Mouse (Mus musculus): Measurements from ENCODE around the gene Slc34a3. TPM values are rescaled to one million over a fixed set of nuclear protein-coding genes. Genes with fewer than 3 reads are reported as not detected.

The Slc34a3 gene
- total and polyA plus RNA-seq, 3 experiments = 0.03 to 0.04 TPM; not detected in 1

DNA sequence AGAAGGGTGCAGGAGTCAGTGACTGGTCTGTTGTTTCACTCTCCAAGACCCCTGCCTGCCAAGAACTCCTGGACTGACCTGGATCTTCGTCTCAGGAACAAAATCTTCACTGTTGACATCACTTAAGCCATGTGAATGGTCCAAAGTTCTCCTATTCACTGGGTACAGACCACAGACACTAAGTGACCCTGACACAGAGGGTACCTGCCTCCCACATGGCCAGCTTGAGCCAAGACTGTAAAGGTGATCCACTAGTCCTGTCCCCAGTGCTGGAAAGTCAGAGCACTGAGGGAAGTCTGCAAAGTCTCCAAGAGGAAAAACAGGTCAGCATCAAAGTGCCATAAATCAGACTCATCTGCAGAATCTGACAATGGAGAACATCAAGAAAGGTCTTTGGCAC is 26.6 kb downstream of the Slc34a3 start:
- no peaks in the 10 kb centered on the region for H3K27me3 ChIP-seq (ENCODE audit: control insufficient read depth in 1 of 2, insufficient read depth in 2 of 2, low read length in 2 of 2)
- H3K27ac ChIP-seq (ENCODE audit: control insufficient read depth, low read depth, low read length) = no peak overlapping the region
- TF ChIP-seq ZMIZ1 (IDR thresholded peaks at IDR 0.05; ENCODE audit: low read depth, low read length) = no peak
- TF ChIP-seq CHD2 (IDR thresholded peaks at IDR 0.05; ENCODE audit: low read length) = no peak
- no peak for TF ChIP-seq NELFE (IDR thresholded peaks at IDR 0.05; ENCODE audit: low read depth, low read length)
- TF ChIP-seq MAX (IDR thresholded peaks at IDR 0.05; ENCODE audit: low read length) = no peak
- no peak for TF ChIP-seq NRF1 (IDR thresholded peaks at IDR 0.05; ENCODE audit: insufficient read depth, low read depth, low read length, poor library complexity, severe bottlenecking)
- no peaks in the 10 kb centered on the region for H3K9me3 ChIP-seq (replicated peaks; ENCODE audit: insufficient read depth, low read length)
- peaks cover 6 to 19% of the 10 kb centered on the region in 2 experiments for H3K36me3 ChIP-seq (ENCODE audit: control insufficient read depth in 1 of 2, insufficient read depth in 2 of 2, low read length in 2 of 2)
- peaks cover 11 to 28% of the 10 kb centered on the region in 2 experiments for H3K4me1 ChIP-seq (ENCODE audit: control insufficient read depth in 1 of 2, insufficient read depth in 2 of 2, low read length in 2 of 2)
- H3K4me3 ChIP-seq (ENCODE audit: control insufficient read depth in 1 of 2, insufficient read depth in 1 of 2, low read depth in 2 of 2, low read length in 2 of 2) = no peak overlapping the region
- no peak for DNase-seq (ENCODE audit: low read depth, low spot score)
- peaks cover 21% of the 10 kb centered on the region for H3K79me2 ChIP-seq (ENCODE audit: control insufficient read depth, insufficient read depth, low read length, poor library complexity)
- H3K9ac ChIP-seq (ENCODE audit: control insufficient read depth, low read depth, low read length, poor library complexity, severe bottlenecking) = no peak overlapping the region

DNA sequence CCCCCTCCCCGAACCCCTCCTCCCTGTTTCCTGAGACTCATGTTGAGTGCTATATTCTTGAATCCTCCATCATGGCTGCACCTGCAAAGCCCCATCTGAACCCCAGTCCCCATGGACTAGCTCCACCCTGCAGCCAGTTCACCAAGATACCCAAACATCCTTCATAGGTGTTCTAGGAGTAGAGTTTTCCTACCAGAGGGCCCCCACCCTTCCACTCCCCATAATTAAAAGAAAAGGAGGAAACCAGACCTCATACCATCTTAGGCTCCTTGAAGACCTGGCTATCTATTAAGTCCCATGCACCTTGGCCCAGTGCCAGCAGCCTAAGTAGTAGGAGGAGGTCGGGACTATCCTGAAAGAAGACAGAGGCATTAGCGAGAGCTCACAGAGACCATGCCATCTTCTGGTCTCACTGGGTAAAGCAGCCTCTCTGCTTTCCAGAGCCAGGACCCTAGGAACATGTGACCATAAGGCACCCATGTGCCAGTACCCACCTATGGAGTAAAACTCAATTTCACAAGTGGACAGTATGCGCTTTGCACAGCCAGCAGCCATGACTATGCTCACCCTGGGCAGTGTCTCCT is 30.4 kb downstream of the Slc34a3 start:
- no peak overlapping the region for H3K9ac ChIP-seq (ENCODE audit: control insufficient read depth, low read depth, low read length, poor library complexity, severe bottlenecking)
- no peaks in the 10 kb centered on the region for H3K27me3 ChIP-seq (ENCODE audit: control insufficient read depth in 1 of 2, insufficient read depth in 2 of 2, low read length in 2 of 2)
- TF ChIP-seq RAD21 (IDR thresholded peaks at IDR 0.05; ENCODE audit: low read depth, low read length) (peak; percentile 25), MYC (IDR thresholded peaks at IDR 0.05; ENCODE audit: low read depth, low read length) (peak; percentile 65; the same call in 1 of the 2 replicates), MXI1 (IDR thresholded peaks at IDR 0.05; ENCODE audit: low read depth, low read length) (peak; percentile 50; the same call in 1 of the 2 replicates), MAZ (IDR thresholded peaks at IDR 0.05; ENCODE audit: low read depth, low read length) (no peak), GABPA (IDR thresholded peaks at IDR 0.05; ENCODE audit: low read depth, low read length) (no peak), UBTF (IDR thresholded peaks at IDR 0.05; ENCODE audit: borderline replicate concordance, insufficient read depth, low read depth, low read length) (no peak), TCF12 (IDR thresholded peaks at IDR 0.05; ENCODE audit: low read depth, low read length) (0 out of 2 replicates have a peak, but pooled peaks have one; percentile 28), MAX (IDR thresholded peaks at IDR 0.05; ENCODE audit: low read length) (peak; percentile 66), USF1 (IDR thresholded peaks at IDR 0.05; ENCODE audit: low read depth, low read length) (peak; percentile 70), SIN3A (IDR thresholded peaks at IDR 0.05; ENCODE audit: low read length) (peak; percentile 38; the same call in 1 of the 2 replicates), SMC3 (IDR thresholded peaks at IDR 0.05; ENCODE audit: low read depth, low read length) (peak; percentile 71), CTCF (IDR thresholded peaks at IDR 0.05 in 2 of 3, conservative IDR thresholded peaks at IDR 0.05 in 1 of 3; ENCODE audit: control insufficient read depth in 1 of 3, insufficient read depth in 1 of 3, low read depth in 2 of 3, low read length in 3 of 3, poor library complexity in 1 of 3, severe bottlenecking in 1 of 3) (peak; percentile 31 to 61 (median 35); a peak in 4 of 6 replicates), TAL1 (IDR thresholded peaks at IDR 0.05; ENCODE audit: low read length) (peak; percentile 30), EP300 (IDR thresholded peaks at IDR 0.05; ENCODE audit: low read depth in 1 of 2, low read length in 2 of 2) (peak; percentile 32 to 39)
- H3K27ac ChIP-seq (ENCODE audit: control insufficient read depth, low read depth, low read length) = no peak overlapping the region
- H3K4me3 ChIP-seq (ENCODE audit: control insufficient read depth in 1 of 2, insufficient read depth in 1 of 2, low read depth in 2 of 2, low read length in 2 of 2) = no peak overlapping the region
- DNase-seq (ENCODE audit: low read depth, low spot score) = peak; percentile 87
- peaks cover 7 to 9% of the 10 kb centered on the region in 2 experiments for H3K36me3 ChIP-seq (ENCODE audit: control insufficient read depth in 1 of 2, insufficient read depth in 2 of 2, low read length in 2 of 2)
- peaks cover 5 to 11% of the 10 kb centered on the region in 2 experiments; a peak in 3 of 4 replicates for H3K4me1 ChIP-seq (ENCODE audit: control insufficient read depth in 1 of 2, insufficient read depth in 2 of 2, low read length in 2 of 2)
- peaks cover 2% of the 10 kb centered on the region; the same call in 1 of the 2 replicates for H3K79me2 ChIP-seq (ENCODE audit: control insufficient read depth, insufficient read depth, low read length, poor library complexity)
- H3K9me3 ChIP-seq (replicated peaks; ENCODE audit: insufficient read depth, low read length) = no peaks in the 10 kb centered on the region
